ENCODE assay signal across 15 mouse cellular contexts in the genomic region with DNA sequence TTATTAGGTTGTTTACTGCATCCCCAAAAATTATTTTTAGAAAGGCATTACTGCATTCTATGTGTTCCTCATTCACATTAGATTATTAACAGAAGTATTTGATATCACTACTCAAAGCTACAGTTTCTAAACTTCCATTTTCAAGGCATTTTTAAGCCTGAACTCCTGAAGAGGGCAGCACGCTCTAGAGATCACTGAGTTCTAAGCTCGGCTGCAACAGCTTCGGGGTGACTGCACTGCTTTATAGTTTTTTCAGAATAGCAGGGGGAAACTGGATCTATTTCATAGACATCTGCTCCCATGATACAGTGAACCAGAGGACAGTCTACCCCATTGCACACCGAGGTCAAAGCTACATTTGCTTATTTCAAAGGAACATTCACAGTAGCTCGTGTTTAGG. TPM values are rescaled to one million over a fixed set of nuclear protein-coding genes. Genes with fewer than 3 reads are reported as not detected.
DNase-seq lines count a peak whose midpoint lies in the region; ATAC-seq and TF ChIP-seq lines count a peak whose summit lies in the region.
"Had no signal": no experiment of that assay in that cellular context is flagged by ENCODE, and none has a peak within 500 bp of the region (broad histone marks: within the 10 kb centered on the region; RNA-seq: fewer than 3 reads in every experiment).

No protein-coding gene starts in this region.

- no peaks in the 10 kb centered on the region for H3K4me1 ChIP-seq in midbrain, embryonic 11.5 days (ENCODE audit: control insufficient read depth, insufficient read depth, low read length)
- no peaks in the 10 kb centered on the region for H3K4me1 ChIP-seq in midbrain, embryonic 16.5 days (ENCODE audit: control insufficient read depth, insufficient read depth, low read length)
- no peaks in the 10 kb centered on the region for H3K4me1 ChIP-seq in stomach, postnatal 0 days (replicated peaks; ENCODE audit: control insufficient read depth, insufficient read depth)
- H3K4me1 ChIP-seq: hindbrain, embryonic 10.5 days had no signal

- H3K4me2 ChIP-seq in midbrain, embryonic 11.5 days: no peak overlapping the region
- no peak overlapping the region for H3K4me2 ChIP-seq in midbrain, embryonic 16.5 days (ENCODE audit: low read length)
- no peak overlapping the region for H3K4me2 ChIP-seq in stomach, postnatal 0 days (replicated peaks; ENCODE audit: low read depth)
- H3K4me2 ChIP-seq: limb, embryonic 13.5 days; neural tube, embryonic 13.5 days had no signal

- no peaks in the 10 kb centered on the region for H3K36me3 ChIP-seq in midbrain, embryonic 11.5 days (ENCODE audit: control insufficient read depth, insufficient read depth, low read length)
- H3K36me3 ChIP-seq in midbrain, embryonic 16.5 days (ENCODE audit: control insufficient read depth, insufficient read depth, low read length): no peaks in the 10 kb centered on the region
- no peaks in the 10 kb centered on the region for H3K36me3 ChIP-seq in stomach, postnatal 0 days (ENCODE audit: control insufficient read depth, insufficient read depth, low read length)
- H3K36me3 ChIP-seq: G1E; hindbrain, embryonic 10.5 days; limb, embryonic 13.5 days; neural tube, embryonic 13.5 days had no signal

- TF ChIP-seq EP300 in stomach, postnatal 0 days (optimal IDR thresholded peaks at IDR 0.05): no peak

- ATAC-seq in midbrain, embryonic 11.5 days (ENCODE audit: low FRiP score): no peak
- ATAC-seq in midbrain, embryonic 16.5 days: no peak
- no peak for ATAC-seq in stomach, postnatal 0 days (ENCODE audit: low FRiP score, low TSS enrichment)

- H3K27ac ChIP-seq in gastrocnemius, adult 2 months: no peak overlapping the region
- no peak overlapping the region for H3K27ac ChIP-seq in layer of hippocampus, adult 2 months
- H3K27ac ChIP-seq in midbrain, embryonic 11.5 days (ENCODE audit: low read depth, low read length): no peak overlapping the region
- H3K27ac ChIP-seq in midbrain, embryonic 16.5 days (ENCODE audit: low read length): no peak overlapping the region
- no peak overlapping the region for H3K27ac ChIP-seq in stomach, postnatal 0 days (replicated peaks)
- H3K27ac ChIP-seq: hindbrain, embryonic 10.5 days; limb, embryonic 13.5 days; neural tube, embryonic 13.5 days had no signal

- TF ChIP-seq CTCF in gastrocnemius, adult 2 months (IDR thresholded peaks at IDR 0.05): peak; percentile 42
- peak; percentile 52 for TF ChIP-seq CTCF in layer of hippocampus, adult 2 months (conservative IDR thresholded peaks at IDR 0.05)
- TF ChIP-seq CTCF in stomach, postnatal 0 days (IDR thresholded peaks at IDR 0.05; ENCODE audit: low read depth): peak; percentile 45

- no peaks in the 10 kb centered on the region for H3K9me3 ChIP-seq in midbrain, embryonic 11.5 days (ENCODE audit: control insufficient read depth, low read length)
- no peaks in the 10 kb centered on the region for H3K9me3 ChIP-seq in midbrain, embryonic 16.5 days (replicated peaks; ENCODE audit: control insufficient read depth, low read length, poor library complexity, severe bottlenecking)
- no peaks in the 10 kb centered on the region for H3K9me3 ChIP-seq in stomach, postnatal 0 days (ENCODE audit: control insufficient read depth, low read length)
- H3K9me3 ChIP-seq: hindbrain, embryonic 10.5 days; limb, embryonic 13.5 days; neural tube, embryonic 13.5 days had no signal

- intact Hi-C loops in gastrocnemius, adult 2 months (cut with DNase I): no loop called here
- intact Hi-C loops in gastrocnemius, postnatal 14 days (cut with DNase I; ENCODE audit: low total_unique reads): no loop called here

- H3K9ac ChIP-seq in midbrain, embryonic 11.5 days (ENCODE audit: low read length): no peak overlapping the region
- no peak overlapping the region for H3K9ac ChIP-seq in midbrain, embryonic 16.5 days (ENCODE audit: low read depth, low read length)
- H3K9ac ChIP-seq in stomach, postnatal 0 days (ENCODE audit: low read length): no peak overlapping the region
- H3K9ac ChIP-seq: limb, embryonic 13.5 days; neural tube, embryonic 13.5 days had no signal

- 72% methylated on average over 5 of the region's 5 CpGs for WGBS in midbrain, embryonic 11.5 days
- WGBS in midbrain, embryonic 16.5 days: 58% methylated on average over 5 of the region's 5 CpGs
- 62% methylated on average over 5 of the region's 5 CpGs for WGBS in stomach, postnatal 0 days

- H3K4me3 ChIP-seq in gastrocnemius, adult 2 months: no peak overlapping the region
- H3K4me3 ChIP-seq in layer of hippocampus, adult 2 months: no peak overlapping the region
- H3K4me3 ChIP-seq in midbrain, embryonic 11.5 days (ENCODE audit: low read depth, low read length): no peak overlapping the region
- no peak overlapping the region for H3K4me3 ChIP-seq in midbrain, embryonic 16.5 days (ENCODE audit: low read depth, low read length)
- no peak overlapping the region for H3K4me3 ChIP-seq in stomach, postnatal 0 days (ENCODE audit: low read depth, low read length)
- H3K4me3 ChIP-seq: hindbrain, embryonic 10.5 days; limb, embryonic 13.5 days; neural tube, embryonic 13.5 days had no signal

- DNase-seq in gastrocnemius, adult 2 months: no peak
- DNase-seq in gastrocnemius, postnatal 14 days: no peak
- DNase-seq in layer of hippocampus, adult 2 months (ENCODE audit: low spot score in 2 of 2): no peak
- DNase-seq in layer of hippocampus, adult 8-10 months (ENCODE audit: low spot score in 2 of 2): no peak
- DNase-seq in midbrain, embryonic 11.5 days (ENCODE audit: low spot score, missing footprints): peak; percentile 64
- DNase-seq in stomach, postnatal 0 days (ENCODE audit: low spot score): no peak
- DNase-seq: adrenal gland, adult 8-10 months; cerebellum, adult 8-10 months; lung, postnatal 4 days; thymus, adult 18-20 months had no signal

- no peaks in the 10 kb centered on the region for H3K27me3 ChIP-seq in midbrain, embryonic 11.5 days (ENCODE audit: control insufficient read depth, insufficient read depth, low read length)
- H3K27me3 ChIP-seq in midbrain, embryonic 16.5 days (ENCODE audit: control insufficient read depth, insufficient read depth, low read depth, low read length): no peaks in the 10 kb centered on the region
- H3K27me3 ChIP-seq in stomach, postnatal 0 days (ENCODE audit: control insufficient read depth, insufficient read depth, low read length): no peaks in the 10 kb centered on the region
- H3K27me3 ChIP-seq: limb, embryonic 13.5 days; neural tube, embryonic 13.5 days had no signal

RNA-seq across cellular contexts. Expression of gene Adgrl2, which starts 29.6 kb away (rescaled TPM):
- total RNA-seq in gastrocnemius, adult 2 months (2021): 10 to 100 TPM in 1 of 2 experiments, 1 to 10 TPM in 1; 9.6 to 12.0 TPM
- total RNA-seq in gastrocnemius, postnatal 14 days (2021): 10 to 100 TPM; 26.4 to 30.5 TPM
- total RNA-seq in layer of hippocampus, adult 2 months (2021): 10 to 100 TPM; 56.6 to 58.7 TPM
- 10 to 100 TPM; 52.9 to 65.0 (median 61.7) TPM for total RNA-seq in layer of hippocampus, adult 8-10 months (2022)
- 124 and 131 TPM in 2 replicates for polyA plus RNA-seq in midbrain, embryonic 11.5 days (2014; fragmentation: Nextera tagmentation; extraction: Ambion mirVana)
- polyA plus RNA-seq in midbrain, embryonic 16.5 days (2015; fragmentation: Nextera tagmentation; extraction: Ambion mirVana): 117 and 119 TPM in 2 replicates
- 34.3 and 35.2 TPM in 2 replicates for polyA plus RNA-seq in stomach, postnatal 0 days (2015; fragmentation: Nextera tagmentation; extraction: Ambion mirVana)
- polyA plus RNA-seq: G1E had no signal
